In the genomic region with DNA sequence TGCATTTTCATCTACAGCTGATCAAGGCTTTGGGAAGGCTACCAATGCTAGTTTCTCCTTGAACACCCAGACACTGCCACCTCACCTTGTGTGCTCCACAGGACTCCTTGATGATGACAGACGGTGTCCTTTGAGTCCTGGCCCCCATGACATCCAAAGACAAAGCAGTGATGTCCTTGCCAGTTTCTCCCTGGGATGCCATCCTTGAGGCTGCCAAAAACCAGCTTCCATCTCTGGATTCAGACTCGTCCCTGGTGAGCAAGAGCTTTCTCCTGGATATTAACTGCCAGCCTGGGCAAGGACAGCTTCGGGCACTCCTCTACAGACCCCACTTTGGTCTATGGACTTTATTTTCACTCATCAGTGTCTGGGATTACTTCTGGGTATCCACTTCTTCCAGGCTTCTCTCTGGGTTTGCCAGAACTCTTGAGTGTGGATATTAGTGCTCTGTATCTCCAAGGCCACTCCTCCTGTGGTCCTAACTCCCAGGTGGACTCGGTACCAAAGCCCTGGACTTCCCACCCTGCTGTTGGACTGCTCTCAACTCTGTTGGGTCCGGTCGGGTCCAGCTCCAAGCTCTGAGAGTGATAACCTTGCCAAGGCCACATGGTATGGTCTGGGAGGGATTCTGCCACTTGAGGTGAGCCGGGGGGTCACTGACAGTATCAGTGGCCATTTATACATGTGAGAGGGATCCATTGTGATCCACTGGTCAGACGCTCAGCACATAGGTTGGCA, we compare ENCODE assay signal across 9 mouse cellular contexts. TPM values are rescaled to one million over a fixed set of nuclear protein-coding genes. Genes with fewer than 3 reads are reported as not detected.
A peak's percentile ranks its signal among the peaks of the same experiment; 100 is the strongest.
DNase-seq lines count a peak whose midpoint lies in the region; ATAC-seq and TF ChIP-seq lines count a peak whose summit lies in the region.
"Had no signal": no experiment of that assay in that cellular context is flagged by ENCODE, and none has a peak within 500 bp of the region (broad histone marks: within the 10 kb centered on the region; RNA-seq: fewer than 3 reads in every experiment).

No protein-coding gene starts in this region.

- WGBS in liver, embryonic 11.5 days = 84% methylated on average over 8 of the region's 8 CpGs
- WGBS in hindbrain, embryonic 13.5 days = 93% methylated on average over 8 of the region's 8 CpGs
- 93% methylated on average over 8 of the region's 8 CpGs for WGBS in neural tube, embryonic 13.5 days

- TF ChIP-seq POLR2A in cortical plate, adult 2 months (IDR thresholded peaks at IDR 0.05; ENCODE audit: extremely low read depth, insufficient read depth, low read length) = no peak

- no peaks in the 10 kb centered on the region for H3K36me3 ChIP-seq in liver, embryonic 11.5 days (ENCODE audit: control insufficient read depth, insufficient read depth, low read length)
- H3K36me3 ChIP-seq in hindbrain, embryonic 13.5 days = peaks cover 21% of the 10 kb centered on the region
- H3K36me3 ChIP-seq in neural tube, embryonic 13.5 days = 0 out of 2 replicates have a peak, but pooled peaks cover 6% of the 10 kb centered on the region

- H3K27ac ChIP-seq in liver, embryonic 11.5 days (ENCODE audit: low read depth, low read length) = no peak overlapping the region
- no peak overlapping the region for H3K27ac ChIP-seq in cortical plate, adult 2 months (ENCODE audit: insufficient read depth, low read length)
- no peak overlapping the region for H3K27ac ChIP-seq in hindbrain, embryonic 13.5 days
- H3K27ac ChIP-seq in neural tube, embryonic 13.5 days (replicated peaks) = no peak overlapping the region

- H3K4me2 ChIP-seq in liver, embryonic 11.5 days = peak overlapping the region; percentile 93; the same call in 1 of the 2 replicates
- H3K4me2 ChIP-seq in hindbrain, embryonic 13.5 days = peak overlapping the region; percentile 84
- H3K4me2 ChIP-seq in neural tube, embryonic 13.5 days = peak overlapping the region; percentile 89

- no peaks in the 10 kb centered on the region for H3K9me3 ChIP-seq in liver, embryonic 11.5 days (ENCODE audit: control insufficient read depth, low read length)
- no peaks in the 10 kb centered on the region for H3K9me3 ChIP-seq in hindbrain, embryonic 13.5 days
- no peaks in the 10 kb centered on the region for H3K9me3 ChIP-seq in neural tube, embryonic 13.5 days

- H3K27me3 ChIP-seq in liver, embryonic 11.5 days (replicated peaks; ENCODE audit: control insufficient read depth, insufficient read depth, low read length) = no peaks in the 10 kb centered on the region
- no peaks in the 10 kb centered on the region for H3K27me3 ChIP-seq in hindbrain, embryonic 13.5 days
- no peaks in the 10 kb centered on the region for H3K27me3 ChIP-seq in neural tube, embryonic 13.5 days

- DNase-seq in liver, embryonic 11.5 days (ENCODE audit: low spot score) = no peak
- no peak for DNase-seq in liver
- DNase-seq in adrenal gland, postnatal 10 days = no peak
- no peak for DNase-seq in spleen, postnatal 14 days (ENCODE audit: low spot score in 2 of 2)
- DNase-seq: heart, postnatal 36 days; right cerebral cortex, adult 18-20 months had no signal

- no peak for TF ChIP-seq CTCF in cortical plate, adult 2 months (IDR thresholded peaks at IDR 0.05; ENCODE audit: extremely low read depth, insufficient read depth, low read length)

- H3K9ac ChIP-seq in liver, embryonic 11.5 days (ENCODE audit: low read depth, low read length) = no peak overlapping the region
- no peak overlapping the region for H3K9ac ChIP-seq in hindbrain, embryonic 13.5 days
- H3K9ac ChIP-seq in neural tube, embryonic 13.5 days = no peak overlapping the region; the same call in 1 of the 2 replicates

- ATAC-seq in liver, embryonic 11.5 days (replicated peaks; ENCODE audit: low FRiP score) = no peak
- no peak for ATAC-seq in hindbrain, embryonic 13.5 days (ENCODE audit: low FRiP score)
- ATAC-seq in neural tube, embryonic 13.5 days (ENCODE audit: low read depth) = no peak

- peaks cover 9% of the 10 kb centered on the region for H3K4me1 ChIP-seq in liver, embryonic 11.5 days (replicated peaks; ENCODE audit: control insufficient read depth, insufficient read depth, low read length)
- H3K4me1 ChIP-seq in cortical plate, adult 2 months (ENCODE audit: control insufficient read depth, insufficient read depth, low read length) = peaks cover 3% of the 10 kb centered on the region; the same call in 1 of the 2 replicates
- H3K4me1 ChIP-seq in hindbrain, embryonic 13.5 days (replicated peaks) = peaks cover 28% of the 10 kb centered on the region
- H3K4me1 ChIP-seq in neural tube, embryonic 13.5 days (replicated peaks) = peaks cover 29% of the 10 kb centered on the region

- no peak overlapping the region for H3K4me3 ChIP-seq in liver, embryonic 11.5 days (ENCODE audit: low read depth, low read length)
- peak overlapping the region; percentile 66; the same call in 1 of the 2 replicates for H3K4me3 ChIP-seq in cortical plate, adult 2 months (ENCODE audit: insufficient read depth, low read length)
- peak overlapping the region; percentile 93; the same call in 1 of the 2 replicates for H3K4me3 ChIP-seq in hindbrain, embryonic 13.5 days
- peak overlapping the region; percentile 66; the same call in 1 of the 2 replicates for H3K4me3 ChIP-seq in neural tube, embryonic 13.5 days

RNA-seq across cellular contexts. Expression of gene Anks3, which starts 1.6 kb away (rescaled TPM):
- 28.1 and 30.0 TPM in 2 replicates for polyA plus RNA-seq in liver, embryonic 11.5 days (2014; fragmentation: Nextera tagmentation; extraction: Ambion mirVana)
- polyA plus RNA-seq in cortical plate, adult 2 months (2012; rRNA removed) = 101 and 118 TPM in 2 replicates
- polyA plus RNA-seq in hindbrain, embryonic 13.5 days (2015; fragmentation: Nextera tagmentation; extraction: Ambion mirVana) = 73.4 and 77.6 TPM in 2 replicates
- 64.0 and 67.0 TPM in 2 replicates for polyA plus RNA-seq in neural tube, embryonic 13.5 days (2015; fragmentation: Nextera tagmentation; extraction: Ambion mirVana)
- total RNA-seq in adrenal gland, postnatal 10 days (2021) = 10 to 100 TPM; 30.3 to 41.9 TPM

RNA-seq across cellular contexts. Expression of gene Nudt16l1, which starts 27.0 kb away (rescaled TPM):
- 102 and 103 TPM in 2 replicates for polyA plus RNA-seq in liver, embryonic 11.5 days (2014; fragmentation: Nextera tagmentation; extraction: Ambion mirVana)
- polyA plus RNA-seq in cortical plate, adult 2 months (2012; rRNA removed) = 102 and 104 TPM in 2 replicates
- 128 and 131 TPM in 2 replicates for polyA plus RNA-seq in hindbrain, embryonic 13.5 days (2015; fragmentation: Nextera tagmentation; extraction: Ambion mirVana)
- polyA plus RNA-seq in neural tube, embryonic 13.5 days (2015; fragmentation: Nextera tagmentation; extraction: Ambion mirVana) = 134 and 143 TPM in 2 replicates
- 10 to 100 TPM; 63.3 to 79.9 TPM for total RNA-seq in adrenal gland, postnatal 10 days (2021)

RNA-seq across cellular contexts. Expression of gene Sept12, which starts 32.1 kb away (rescaled TPM):
- polyA plus RNA-seq in liver, embryonic 11.5 days (2014; fragmentation: Nextera tagmentation; extraction: Ambion mirVana) = not detected in 2 replicates
- not detected in 2 replicates for polyA plus RNA-seq in cortical plate, adult 2 months (2012; rRNA removed)
- not detected in 2 replicates for polyA plus RNA-seq in hindbrain, embryonic 13.5 days (2015; fragmentation: Nextera tagmentation; extraction: Ambion mirVana)
- not detected in 2 replicates for polyA plus RNA-seq in neural tube, embryonic 13.5 days (2015; fragmentation: Nextera tagmentation; extraction: Ambion mirVana)
- not detected for total RNA-seq in adrenal gland, postnatal 10 days (2021)
- total RNA-seq: heart, postnatal 36 days had no signal

RNA-seq across cellular contexts. Expression of gene Smim22, which starts 41.5 kb away (rescaled TPM):
- 4.3 and 4.8 TPM in 2 replicates for polyA plus RNA-seq in liver, embryonic 11.5 days (2014; fragmentation: Nextera tagmentation; extraction: Ambion mirVana)
- polyA plus RNA-seq in cortical plate, adult 2 months (2012; rRNA removed) = 3.1 TPM in 1 of 2 replicates, not detected in the other
- polyA plus RNA-seq in hindbrain, embryonic 13.5 days (2015; fragmentation: Nextera tagmentation; extraction: Ambion mirVana) = 3.1 and 4.6 TPM in 2 replicates
- 2.5 TPM in 1 of 2 replicates, not detected in the other for polyA plus RNA-seq in neural tube, embryonic 13.5 days (2015; fragmentation: Nextera tagmentation; extraction: Ambion mirVana)
- total RNA-seq in adrenal gland, postnatal 10 days (2021) = 1 to 10 TPM in 1 of 2 experiments, not detected in 1; 1.4 TPM
- total RNA-seq: heart, postnatal 36 days had no signal

RNA-seq across cellular contexts. Expression of gene Rogdi, which starts 47.8 kb away (rescaled TPM):
- polyA plus RNA-seq in liver, embryonic 11.5 days (2014; fragmentation: Nextera tagmentation; extraction: Ambion mirVana) = 65.2 and 65.9 TPM in 2 replicates
- 300 and 341 TPM in 2 replicates for polyA plus RNA-seq in cortical plate, adult 2 months (2012; rRNA removed)
- polyA plus RNA-seq in hindbrain, embryonic 13.5 days (2015; fragmentation: Nextera tagmentation; extraction: Ambion mirVana) = 153 and 161 TPM in 2 replicates
- 157 and 171 TPM in 2 replicates for polyA plus RNA-seq in neural tube, embryonic 13.5 days (2015; fragmentation: Nextera tagmentation; extraction: Ambion mirVana)
- total RNA-seq in adrenal gland, postnatal 10 days (2021) = 10 to 100 TPM; 33.0 to 43.7 TPM
